Mouse (Mus musculus) forebrain, embryonic 10.5 days (tissue): Measurements from ENCODE around the gene Tspan7. TPM values are rescaled to one million over a fixed set of nuclear protein-coding genes. Genes with fewer than 3 reads are reported as not detected.

Experiments used
- DNase-seq: peaks from one replicate; pipeline ENCODE4 v3.0.0-alpha.2; 2017; ENCODE audit warnings: low spot score; ENCODE audit errors: extremely low spot score
- H3K27ac ChIP-seq: fragments of 300-500 bp; sonication (generic); 2 replicates; pipeline ENCODE4 v1.5.1; 2016; ENCODE audit warnings: mild to moderate bottlenecking
- H3K27me3 ChIP-seq: fragments of 300-500 bp; sonication (generic); 2 replicates; pipeline ENCODE4 v1.6.1; 2016; ENCODE audit warnings: mild to moderate bottlenecking; ENCODE audit not compliant: poor library complexity, severe bottlenecking
- H3K36me3 ChIP-seq: fragments of 300-500 bp; sonication (generic); replicated peaks from 2 replicates; pipeline ENCODE4 v1.6.1; 2016; ENCODE audit warnings: mild to moderate bottlenecking, moderate library complexity
- H3K4me1 ChIP-seq: fragments of 300-500 bp; sonication (generic); 2 replicates; pipeline ENCODE4 v1.6.1; 2016
- H3K4me3 ChIP-seq: fragments of 300-500 bp; sonication (generic); 2 replicates; pipeline ENCODE4 v1.5.1; 2016; ENCODE audit warnings: mild to moderate bottlenecking, moderate library complexity
- H3K9me3 ChIP-seq: fragments of 300-500 bp; sonication (generic); 2 replicates; pipeline ENCODE4 v1.6.1; 2016; ENCODE audit warnings: mild to moderate bottlenecking, moderate library complexity
- WGBS: fragments of 180-500 bp; shearing (Covaris S2); methylation state at CpG from one replicate; pipeline ENCODE4 v1.1.7; 2016; 5-methylcytosine and 5-hydroxymethylcytosine counted together
- polyA plus RNA-seq: library from polyadenylated mRNA; unstranded; fragments of >200 nt; fragmentation: Nextera tagmentation; extraction: Ambion mirVana; gene quantifications from 2 replicates; pipeline ENCODE4 v1.2.1, GENCODE M21; 2016

The Tspan7 gene
- 69.0 and 71.9 TPM in 2 replicates for polyA plus RNA-seq

- WGBS = 9% methylated on average over 30 of the region's 41 CpGs
- no peaks in the 10 kb centered on the region for H3K9me3 ChIP-seq
- DNase-seq = peak; percentile 56
- H3K4me3 ChIP-seq = peak within 1 kb of the TSS; percentile 57
- H3K36me3 ChIP-seq = no peaks in the 10 kb centered on the region
- peak within 1 kb of the TSS; percentile 83 for H3K27ac ChIP-seq
- peaks cover 6% of the 10 kb centered on the region; the same call in 1 of the 2 replicates for H3K27me3 ChIP-seq
- peaks cover 5% of the 10 kb centered on the region; the same call in 1 of the 2 replicates for H3K4me1 ChIP-seq
These were observed at the start of gene Tspan7 for GRCm38 (mm10) chrX:10484872-10485569. Gene Tspan7 (plus strand): TSS chrX:10485158.

DNA sequence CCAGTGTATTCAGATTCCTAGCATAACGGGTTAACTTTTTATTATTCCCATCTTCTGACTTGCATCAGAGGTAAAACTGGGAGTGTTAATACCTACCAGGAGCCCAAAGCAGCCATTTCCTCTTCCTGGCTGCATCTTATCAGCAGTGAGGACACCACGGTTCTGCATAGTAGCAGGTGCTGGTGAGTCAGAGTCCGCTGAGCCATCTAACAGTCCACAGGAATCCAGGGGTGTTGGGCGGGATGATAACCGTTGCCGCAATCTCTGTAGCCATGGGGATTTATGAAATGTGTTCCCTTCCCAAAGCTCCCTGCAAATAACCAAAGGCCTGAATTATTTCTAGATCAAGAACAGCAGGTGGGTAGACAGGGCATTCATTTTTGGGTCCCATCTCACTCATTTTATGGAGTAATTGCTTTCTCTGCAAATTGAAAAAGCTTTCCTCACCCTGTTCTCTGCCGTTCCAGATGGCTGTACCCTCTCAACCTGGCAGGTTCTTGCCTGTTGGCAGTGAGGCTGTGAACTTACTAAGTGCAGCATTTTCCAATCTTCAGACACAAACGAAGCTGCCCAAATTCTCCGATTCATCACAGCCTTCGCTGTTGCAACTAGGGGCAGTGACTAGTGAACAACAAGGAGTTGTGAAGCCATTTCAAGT, 35.5 kb upstream of the Tspan7 start:
- no peaks in the 10 kb centered on the region for H3K36me3 ChIP-seq
- no peaks in the 10 kb centered on the region for H3K27me3 ChIP-seq
- H3K9me3 ChIP-seq = no peaks in the 10 kb centered on the region
- WGBS = 85% methylated on average over 10 of the region's 10 CpGs
- no peak overlapping the region for H3K4me3 ChIP-seq
- H3K27ac ChIP-seq = no peak overlapping the region
- no peak for DNase-seq
- H3K4me1 ChIP-seq = no peaks in the 10 kb centered on the region

- WGBS = 52% methylated on average over 2 of the region's 2 CpGs
- no peak for DNase-seq
- H3K36me3 ChIP-seq = no peaks in the 10 kb centered on the region
- H3K27me3 ChIP-seq = no peaks in the 10 kb centered on the region
- H3K9me3 ChIP-seq = no peaks in the 10 kb centered on the region
- no peak overlapping the region for H3K4me3 ChIP-seq
- H3K4me1 ChIP-seq = no peaks in the 10 kb centered on the region
- no peak overlapping the region for H3K27ac ChIP-seq
These were observed 34.6 kb upstream of the Tspan7 start for GRCm38 (mm10) chrX:10450143-10451060.

GRCm38 (mm10) chrX:10453798-10454197, 31.2 kb upstream of the Tspan7 start:
- H3K36me3 ChIP-seq = no peaks in the 10 kb centered on the region
- H3K4me3 ChIP-seq = no peak overlapping the region
- no peaks in the 10 kb centered on the region for H3K9me3 ChIP-seq
- H3K27ac ChIP-seq = no peak overlapping the region
- H3K4me1 ChIP-seq = no peaks in the 10 kb centered on the region
- WGBS = 58% methylated on average over 1 of the region's 1 CpGs
- DNase-seq = no peak
- H3K27me3 ChIP-seq = no peaks in the 10 kb centered on the region

- no peaks in the 10 kb centered on the region for H3K9me3 ChIP-seq
- no peak for DNase-seq
- 91% methylated on average over 3 of the region's 3 CpGs for WGBS
- H3K27ac ChIP-seq = no peak overlapping the region
- H3K4me3 ChIP-seq = no peak overlapping the region
- no peaks in the 10 kb centered on the region for H3K36me3 ChIP-seq
- H3K27me3 ChIP-seq = no peaks in the 10 kb centered on the region
- peaks cover 6% of the 10 kb centered on the region; the same call in 1 of the 2 replicates for H3K4me1 ChIP-seq
These were observed 27.7 kb upstream of the Tspan7 start for GRCm38 (mm10) chrX:10457256-10457655.

DNA sequence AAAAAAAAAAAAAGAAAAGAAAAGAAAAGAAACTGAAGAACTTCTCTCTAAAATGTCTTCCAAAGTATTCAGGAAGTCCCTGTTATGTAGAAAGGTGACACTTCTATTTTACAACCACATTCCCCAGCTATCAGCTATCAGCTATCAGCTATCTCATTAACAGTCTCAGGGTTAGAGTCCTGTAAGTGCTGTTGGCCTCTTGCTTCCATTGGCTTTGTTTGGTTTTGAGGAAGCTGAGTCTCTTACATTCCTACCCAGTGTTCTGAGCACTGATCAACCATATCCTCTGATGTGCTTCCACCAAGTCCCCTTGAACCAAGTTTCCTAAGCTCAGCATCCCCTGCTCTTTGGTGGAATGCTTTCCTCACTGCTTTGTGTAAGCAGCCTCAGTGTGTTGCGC, 7.9 kb upstream of the Tspan7 start:
- Histone ChIP-seq H3K27ac (no peak overlapping the region), H3K4me1 (peaks cover 7% of the 10 kb centered on the region), H3K4me3 (no peak overlapping the region), H3K27me3 (no peaks in the 10 kb centered on the region), H3K36me3 (no peaks in the 10 kb centered on the region), H3K9me3 (no peaks in the 10 kb centered on the region)
- no peak for DNase-seq
- WGBS = 100% methylated on average over 1 of the region's 1 CpGs

DNA sequence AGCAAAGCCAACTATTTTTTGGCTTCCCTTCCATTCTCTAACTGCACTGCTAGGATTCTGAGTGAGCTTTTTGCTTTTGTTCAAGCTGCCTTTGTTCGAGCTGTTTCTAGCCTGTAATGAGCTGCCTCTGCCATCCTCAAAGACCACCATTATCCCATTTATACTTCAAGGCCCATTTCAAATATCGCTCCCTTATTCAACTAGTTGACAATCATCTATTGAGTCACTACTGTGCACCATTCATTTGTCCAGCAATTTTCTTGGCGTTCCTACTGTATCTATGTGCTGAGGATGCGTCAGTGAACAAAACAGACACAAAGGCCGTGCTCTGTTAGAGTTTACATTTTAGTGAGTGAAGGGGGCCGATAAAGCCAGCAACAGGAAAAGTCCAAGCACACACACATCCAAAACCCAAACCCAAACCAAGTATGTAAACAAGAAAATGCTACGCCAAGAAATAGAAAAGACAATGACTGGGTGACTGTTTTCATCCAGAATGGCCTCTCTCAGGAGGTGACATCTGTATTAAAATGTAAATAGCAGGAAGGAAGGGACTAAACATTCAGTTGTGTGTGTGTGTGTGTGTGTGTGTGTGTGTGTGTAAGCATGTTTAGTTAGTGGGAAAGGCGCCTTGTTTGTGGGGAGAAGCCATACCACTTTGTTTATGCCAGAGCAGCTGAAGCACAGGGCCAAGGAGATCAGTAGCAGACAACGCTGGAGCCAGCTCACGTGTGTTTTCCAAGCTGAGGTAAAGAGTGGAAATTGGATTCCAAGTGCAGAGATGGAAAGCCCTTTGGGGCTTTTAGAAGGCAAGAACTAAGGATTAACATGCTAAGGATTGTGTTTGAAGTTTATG, 5.7 kb upstream of the Tspan7 start:
- no peaks in the 10 kb centered on the region for H3K9me3 ChIP-seq
- DNase-seq = no peak
- no peaks in the 10 kb centered on the region for H3K27me3 ChIP-seq
- no peak overlapping the region for H3K27ac ChIP-seq
- peaks cover 7% of the 10 kb centered on the region for H3K4me1 ChIP-seq
- H3K4me3 ChIP-seq = no peak overlapping the region
- no peaks in the 10 kb centered on the region for H3K36me3 ChIP-seq
- WGBS = 76% methylated on average over 10 of the region's 10 CpGs

DNA sequence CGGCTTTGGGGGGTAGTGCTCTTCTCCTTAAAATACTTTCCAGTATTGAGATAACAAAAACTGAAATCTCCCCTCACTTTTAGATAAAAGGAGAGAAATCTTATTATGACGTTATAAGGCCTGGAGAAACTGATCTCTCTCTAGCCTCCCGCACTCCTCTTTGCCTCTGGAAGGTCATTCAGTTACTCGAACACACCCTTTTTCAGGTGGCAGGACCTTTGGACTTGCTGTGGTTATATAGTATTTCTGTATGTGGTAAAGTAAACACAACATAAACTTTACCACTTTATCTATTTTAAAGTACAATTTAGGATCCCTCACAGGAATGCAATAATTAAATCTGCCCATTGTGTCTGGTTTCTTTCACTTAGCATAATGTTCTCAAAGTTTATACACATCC, 5.0 kb upstream of the Tspan7 start:
- H3K36me3 ChIP-seq = no peaks in the 10 kb centered on the region
- H3K27me3 ChIP-seq = no peaks in the 10 kb centered on the region
- WGBS = 90% methylated on average over 4 of the region's 4 CpGs
- no peak for DNase-seq
- H3K4me1 ChIP-seq = peaks cover 7% of the 10 kb centered on the region
- H3K27ac ChIP-seq = no peak overlapping the region
- H3K9me3 ChIP-seq = no peaks in the 10 kb centered on the region
- no peak overlapping the region for H3K4me3 ChIP-seq

DNA sequence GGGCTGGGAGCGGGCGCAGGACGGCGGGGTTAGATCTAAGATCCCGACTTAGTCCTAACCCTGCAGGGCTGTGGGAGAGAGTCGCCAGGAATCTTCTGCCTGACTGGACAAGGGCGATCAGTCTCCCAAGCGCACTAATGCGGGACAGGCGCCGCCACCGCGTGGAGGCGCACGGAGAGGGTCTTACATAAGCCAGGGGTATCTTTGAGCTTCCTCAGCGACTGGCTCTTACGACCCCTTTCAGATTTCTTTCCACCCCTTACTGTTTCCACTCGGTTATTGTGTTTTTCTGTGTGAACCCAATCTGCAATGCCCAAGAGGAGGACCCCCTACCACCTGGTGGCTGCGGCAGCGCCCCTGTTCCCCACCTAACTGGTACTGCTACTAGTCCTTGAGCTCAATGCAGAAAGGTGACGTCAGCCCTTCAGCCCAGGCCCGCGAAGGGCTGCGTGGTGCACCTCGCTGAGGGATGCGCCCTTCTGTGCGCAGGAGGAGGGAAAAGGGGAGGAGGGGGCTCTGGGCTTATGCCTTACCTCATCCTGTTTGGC, 780 bp downstream of the Tspan7 start:
- peaks cover 5% of the 10 kb centered on the region; the same call in 1 of the 2 replicates for H3K4me1 ChIP-seq
- 16% methylated on average over 27 of the region's 27 CpGs for whole genome bisulfite sequencing
- peaks cover 6% of the 10 kb centered on the region; the same call in 1 of the 2 replicates for H3K27me3 ChIP-seq
- H3K4me3 ChIP-seq = peak overlapping the region; percentile 57
- peak overlapping the region; percentile 83 for H3K27ac ChIP-seq
- DNase-seq = peak; percentile 56
- no peaks in the 10 kb centered on the region for H3K36me3 ChIP-seq
- H3K9me3 ChIP-seq = no peaks in the 10 kb centered on the region

GRCm38 (mm10) chrX:10498580-10498979, 13.6 kb downstream of the Tspan7 start:
- DNase-seq = no peak
- Histone ChIP-seq H3K4me1 (no peaks in the 10 kb centered on the region), H3K9me3 (no peaks in the 10 kb centered on the region), H3K27ac (no peak overlapping the region), H3K36me3 (no peaks in the 10 kb centered on the region), H3K27me3 (no peaks in the 10 kb centered on the region), H3K4me3 (no peak overlapping the region)
- 86% methylated on average over 2 of the region's 2 CpGs for WGBS

DNA sequence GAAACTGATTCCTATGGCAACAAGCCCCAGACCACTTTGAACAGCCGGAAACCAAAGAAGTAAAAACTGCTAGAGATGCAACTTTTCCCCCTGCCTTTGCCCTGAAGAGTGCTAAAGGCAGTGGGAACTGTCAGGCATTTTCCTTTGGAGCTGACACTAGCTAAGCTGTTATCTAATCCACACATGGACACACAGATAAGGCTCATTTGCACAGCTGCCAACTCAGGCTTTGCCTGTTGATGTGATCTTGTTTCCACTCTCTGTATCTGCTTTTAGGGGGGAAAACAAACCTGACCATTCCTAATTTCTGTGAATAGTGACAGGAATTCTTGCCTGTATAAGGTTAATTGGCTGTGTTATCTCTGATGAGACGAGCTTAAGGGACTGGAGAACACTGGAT, 17.7 kb downstream of the Tspan7 start:
- H3K9me3 ChIP-seq = no peaks in the 10 kb centered on the region
- no peaks in the 10 kb centered on the region for H3K36me3 ChIP-seq
- 62% methylated on average over 2 of the region's 2 CpGs for WGBS
- no peak for DNase-seq
- H3K4me3 ChIP-seq = no peak overlapping the region
- no peaks in the 10 kb centered on the region for H3K4me1 ChIP-seq
- H3K27me3 ChIP-seq = no peaks in the 10 kb centered on the region
- no peak overlapping the region for H3K27ac ChIP-seq

DNA sequence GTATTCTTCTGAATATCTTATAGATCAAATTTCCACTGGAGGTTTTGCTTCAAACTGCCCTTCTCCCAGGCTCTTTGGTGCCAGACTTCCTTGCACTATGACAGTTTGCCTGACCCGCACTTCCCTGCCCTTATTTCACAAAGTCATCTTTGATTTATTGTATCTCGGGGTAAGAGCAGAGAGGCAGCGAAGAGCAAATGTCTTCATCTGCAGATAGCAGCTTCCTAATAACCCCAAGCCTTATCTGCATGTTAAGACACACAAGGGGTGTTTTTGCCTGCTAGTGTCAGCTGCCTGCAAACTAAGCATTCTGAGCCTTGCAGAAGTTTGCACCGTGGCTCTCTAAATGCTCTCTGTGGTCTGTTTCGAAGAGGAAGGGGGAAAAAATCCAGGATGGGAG, 29.5 kb downstream of the Tspan7 start:
- no peaks in the 10 kb centered on the region for H3K9me3 ChIP-seq
- no peaks in the 10 kb centered on the region for H3K27me3 ChIP-seq
- no peaks in the 10 kb centered on the region for H3K36me3 ChIP-seq
- DNase-seq = no peak
- no peak overlapping the region for H3K4me3 ChIP-seq
- no peak overlapping the region for H3K27ac ChIP-seq
- WGBS = 76% methylated on average over 5 of the region's 5 CpGs
- peaks cover 9% of the 10 kb centered on the region; the same call in 1 of the 2 replicates for H3K4me1 ChIP-seq
